Mouse (Mus musculus): ENCODE data around the gene Dop1b.

DNA sequence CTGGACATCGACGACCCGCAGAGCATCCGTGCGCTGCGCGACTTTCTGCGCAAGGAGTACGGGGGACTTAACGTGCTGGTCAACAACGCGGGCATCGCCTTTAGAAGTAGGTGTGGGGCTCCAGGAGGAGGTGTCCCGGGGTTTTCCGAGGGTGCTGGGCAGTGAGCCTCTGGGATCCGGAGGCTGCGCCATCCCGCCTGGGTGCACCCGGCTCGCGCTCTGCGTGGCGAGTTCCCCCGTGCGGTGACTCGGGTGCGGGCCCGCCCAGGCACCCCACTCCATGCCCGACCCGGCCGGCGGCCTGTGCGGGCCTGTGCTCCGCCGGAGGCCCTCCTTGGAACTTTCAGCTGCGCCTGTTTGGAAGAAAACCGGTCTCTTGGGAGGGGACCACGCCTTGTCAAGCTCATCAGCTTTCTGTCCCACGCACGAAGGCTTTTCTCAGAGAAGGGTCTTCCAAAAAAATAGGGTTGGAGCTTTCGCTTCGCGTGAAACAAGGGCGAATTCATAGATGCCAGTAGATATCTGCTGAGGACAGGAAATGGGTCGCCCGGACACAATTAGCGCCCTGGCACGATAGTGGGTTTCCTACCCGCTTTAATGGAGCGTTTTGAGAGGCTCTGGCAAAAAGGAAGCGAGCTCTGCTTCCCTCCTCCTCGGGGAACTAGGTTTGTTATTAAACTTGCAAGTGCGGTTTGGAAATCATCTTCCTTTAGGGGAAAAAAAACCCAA lies 28.0 kb upstream of the Dop1b start:
- TF ChIP-seq CTCF (IDR thresholded peaks at IDR 0.05; ENCODE audit: low read depth, low read length) (no peak), POLR2A (IDR thresholded peaks at IDR 0.05; ENCODE audit: borderline replicate concordance, low read depth, low read length) (no peak)
